Mouse (Mus musculus) liver, postnatal 0 days (tissue): ENCODE data around the gene Olfr1367. TPM values are rescaled to one million over a fixed set of nuclear protein-coding genes. Genes with fewer than 3 reads are reported as not detected.
"Not testable (repeated sequence)": the region's sequence is repeated elsewhere in the genome, so short reads cannot be mapped to it uniquely, and the experiment has no call there.

Experiments used
- ATAC-seq: fragments of 200-750 bp; cut with Nextera tagmentation; 2 replicates; pipeline ENCODE4 v1.8.0; 2017; ENCODE audit warnings: mild to moderate bottlenecking, moderate library complexity
- DNase-seq: peaks from one replicate; pipeline ENCODE4 v3.0.0-alpha.2; 2016
- H3K27ac ChIP-seq: fragments of 300-500 bp; sonication (generic); 2 replicates; pipeline ENCODE4 v1.5.1; 2014; ENCODE audit warnings: antibody characterized with exemption, moderate library complexity, mild to moderate bottlenecking, low read depth
- H3K27me3 ChIP-seq: fragments of 300-500 bp; sonication (generic); 2 replicates; pipeline ENCODE4 v1.6.1; 2014; ENCODE audit warnings: low read length, control low read depth, mixed read lengths; ENCODE audit not compliant: insufficient read depth
- H3K36me3 ChIP-seq: fragments of 300-500 bp; sonication (generic); replicated peaks from 2 replicates; pipeline ENCODE4 v1.6.1; 2014; ENCODE audit warnings: mild to moderate bottlenecking, control low read depth, low read length, moderate library complexity, mixed read lengths; ENCODE audit not compliant: insufficient read depth
- H3K4me1 ChIP-seq: fragments of 300-500 bp; sonication (generic); 2 replicates; pipeline ENCODE4 v1.6.1; 2014; ENCODE audit warnings: antibody characterized with exemption, mild to moderate bottlenecking, control low read depth; ENCODE audit not compliant: insufficient read depth
- H3K4me2 ChIP-seq: fragments of 300-500 bp; sonication (generic); 2 replicates; pipeline ENCODE4 v1.6.1; 2014; ENCODE audit warnings: low read depth, mild to moderate bottlenecking, low read length, moderate library complexity, mixed read lengths
- H3K4me3 ChIP-seq: fragments of 300-500 bp; sonication (generic); 2 replicates; pipeline ENCODE4 v1.5.1; 2014; ENCODE audit warnings: low read depth, low read length
- H3K9ac ChIP-seq: fragments of 300-500 bp; sonication (generic); replicated peaks from 2 replicates; pipeline ENCODE4 v1.6.1; 2014; ENCODE audit warnings: mild to moderate bottlenecking, moderate library complexity
- H3K9me3 ChIP-seq: fragments of 300-500 bp; sonication (generic); 2 replicates; pipeline ENCODE4 v1.6.1; 2016; ENCODE audit warnings: mild to moderate bottlenecking, control low read depth, low read length, mixed read lengths
- CTCF ChIP-seq: sonication (generic); IDR thresholded peaks from 2 replicates; pipeline ENCODE4 v1.5.1; 2016; ENCODE audit warnings: antibody characterized with exemption, low read depth
- EP300 ChIP-seq: IDR thresholded peaks from 2 replicates; pipeline ENCODE4 v1.6.1; 2016; ENCODE audit warnings: antibody characterized with exemption, low read depth, mild to moderate bottlenecking
- WGBS: fragments of 180-500 bp; shearing (Covaris S2); extraction: QIAGEN DNeasy Blood & Tissue Kit; methylation state at CpG from one replicate; pipeline ENCODE4 v1.1.7; 2014; ENCODE audit not compliant: insufficient replicate concordance; 5-methylcytosine and 5-hydroxymethylcytosine counted together
- microRNA-seq: library from miRNA; unstranded; fragments of <30 nt; microRNA quantifications from one replicate; pipeline ENCODE4, GENCODE M21; 2016
- polyA plus RNA-seq: library from polyadenylated mRNA; unstranded; fragments of >200 nt; fragmentation: Nextera tagmentation; extraction: Ambion mirVana; gene quantifications from 2 replicates; pipeline ENCODE4 v1.2.1, GENCODE M21; 2015

Gene Olfr1367
- polyA plus RNA-seq, 1 experiment from 2014 or later: not detected

- no peak for DNase-seq
These were observed 48.5 kb downstream of the Olfr1367 start for GRCm38 (mm10) chr13:21395211-21395610.

GRCm38 (mm10) chr13:21395623-21396022, 48.9 kb downstream of the Olfr1367 start:
- no peak overlapping the region for H3K4me2 ChIP-seq
- H3K36me3 ChIP-seq: peaks cover 56% of the 10 kb centered on the region
- TF ChIP-seq CTCF: no peak
- no peak for TF ChIP-seq EP300
- no peak overlapping the region for H3K4me3 ChIP-seq
- H3K9ac ChIP-seq: no peak overlapping the region
- ATAC-seq (no peak), DNase-seq (no peak)
- H3K27ac ChIP-seq: no peak overlapping the region
- no peaks in the 10 kb centered on the region for H3K9me3 ChIP-seq
- WGBS: 91% methylated on average over 6 of the region's 6 CpGs
- no peaks in the 10 kb centered on the region for H3K27me3 ChIP-seq
- H3K4me1 ChIP-seq: no peaks in the 10 kb centered on the region

More at GRCm38 (mm10) chr13:21395211-21395610, 48.5 kb downstream of the Olfr1367 start:
- H3K9ac ChIP-seq: no peak overlapping the region
- ATAC-seq: no peak
- H3K4me3 ChIP-seq: no peak overlapping the region
- no peaks in the 10 kb centered on the region for H3K27me3 ChIP-seq
- no peaks in the 10 kb centered on the region for H3K4me1 ChIP-seq
- no peak overlapping the region for H3K4me2 ChIP-seq
- peaks cover 60% of the 10 kb centered on the region for H3K36me3 ChIP-seq
- WGBS: 89% methylated on average over 1 of the region's 1 CpGs
- H3K27ac ChIP-seq: no peak overlapping the region
- TF ChIP-seq CTCF: no peak
- no peak for TF ChIP-seq EP300
- no peaks in the 10 kb centered on the region for H3K9me3 ChIP-seq

- H3K27ac ChIP-seq, H3K9ac ChIP-seq, H3K4me3 ChIP-seq, H3K9me3 ChIP-seq, DNase-seq, H3K4me2 ChIP-seq, ATAC-seq, H3K4me1 ChIP-seq, H3K27me3 ChIP-seq: not testable (repeated sequence)
- WGBS: 96% methylated on average over 9 of the region's 18 CpGs
- peaks cover 52% of the 10 kb centered on the region for H3K36me3 ChIP-seq
These were observed 49.3 kb downstream of the Olfr1367 start for GRCm38 (mm10) chr13:21396048-21396447.

- H3K27ac ChIP-seq: no peak overlapping the region
- ATAC-seq (no peak), DNase-seq (no peak)
- H3K4me1 ChIP-seq: peaks cover 9% of the 10 kb centered on the region
- no peak overlapping the region for H3K4me2 ChIP-seq
- peaks cover 39% of the 10 kb centered on the region for H3K36me3 ChIP-seq
- no peak for TF ChIP-seq EP300
- no peak for TF ChIP-seq CTCF
- H3K4me3 ChIP-seq: no peak overlapping the region
- no peaks in the 10 kb centered on the region for H3K9me3 ChIP-seq
- no peaks in the 10 kb centered on the region for H3K27me3 ChIP-seq
- no peak overlapping the region for H3K9ac ChIP-seq
- WGBS: 65% methylated on average over 2 of the region's 2 CpGs
These were observed 50.8 kb downstream of the Olfr1367 start for GRCm38 (mm10) chr13:21397486-21397885.

Small RNA genes within 50 kb of the gene (microRNA-seq; reads per million reads assigned to microRNA genes)
- gene Mir6942: not detected

Other genes with a start within 250 kb of the Olfr1367 start
- not detected in 2 replicates for gene Olfr1369-ps1, start 235.4 kb upstream of the Olfr1367 start, polyA plus RNA-seq
- not detected in 2 replicates for gene Olfr263, start 217.3 kb upstream of the Olfr1367 start, polyA plus RNA-seq
- not detected in 2 replicates for gene Olfr1368, start 201.0 kb upstream of the Olfr1367 start, polyA plus RNA-seq
- 36.5 and 36.7 TPM in 2 replicates for gene Trim27, start 167.5 kb upstream of the Olfr1367 start, polyA plus RNA-seq
- gene Gpx5, start 54.2 kb upstream of the Olfr1367 start, polyA plus RNA-seq: not detected in 2 replicates
- 0.08 and 0.18 TPM in 2 replicates for gene Gpx6, start 34.8 kb upstream of the Olfr1367 start, polyA plus RNA-seq
- gene Zscan12, start 15.9 kb downstream of the Olfr1367 start, polyA plus RNA-seq: 2.4 and 2.7 TPM in 2 replicates
- gene Zkscan3, start 55.8 kb downstream of the Olfr1367 start, polyA plus RNA-seq: 22.2 and 24.6 TPM in 2 replicates
- 0.31 and 0.39 TPM in 2 replicates for gene Pgbd1, start 94.1 kb downstream of the Olfr1367 start, polyA plus RNA-seq
- gene Zscan26, start 106.8 kb downstream of the Olfr1367 start, polyA plus RNA-seq: 13.3 and 15.2 TPM in 2 replicates
- gene Nkapl, start 121.6 kb downstream of the Olfr1367 start, polyA plus RNA-seq: 2.0 TPM in 2 replicates
- 0.77 and 0.78 TPM in 2 replicates for gene Zkscan4, start 132.0 kb downstream of the Olfr1367 start, polyA plus RNA-seq
- not detected in 2 replicates for gene Gm10065, start 132.5 kb downstream of the Olfr1367 start, polyA plus RNA-seq
- gene AK157302, start 148.3 kb downstream of the Olfr1367 start, polyA plus RNA-seq: 0.52 and 0.70 TPM in 2 replicates
- gene Gm11273, start 154.5 kb downstream of the Olfr1367 start, polyA plus RNA-seq: 6.4 and 8.9 TPM in 2 replicates
- 1.2 and 1.6 TPM in 2 replicates for gene Zkscan8, start 184.2 kb downstream of the Olfr1367 start, polyA plus RNA-seq
- not detected in 2 replicates for gene Olfr1366, start 195.9 kb downstream of the Olfr1367 start, polyA plus RNA-seq
- gene Olfr1535, start 213.0 kb downstream of the Olfr1367 start, polyA plus RNA-seq: 0.02 TPM in 1 of 2 replicates, not detected in the other
- gene Olfr1364, start 234.8 kb downstream of the Olfr1367 start, polyA plus RNA-seq: not detected in 2 replicates